Mouse (Mus musculus) gastrocnemius, postnatal 14 days (tissue): ENCODE results near the gene Pclaf. TPM values are rescaled to one million over a fixed set of nuclear protein-coding genes. Genes with fewer than 3 reads are reported as not detected.

Experiments used
- DNase-seq: peaks from one replicate; pipeline ENCODE4 v3.0.0; 2021; ENCODE audit warnings: mixed read lengths
- intact Hi-C: fragments of 180-260 bp; cut with DNase I; formaldehyde crosslinking; loops from one replicate; pipeline ENCODE4 v1.15.1; 2025; ENCODE audit warnings: low total_unique reads
- long read RNA-seq, 2 experiments: library from polyadenylated mRNA; stranded (forward); transcript quantifications; one replicate each; pipeline ENCODE4 v2.0.0; 2021
- total RNA-seq, 2 experiments: library from RNA; stranded (reverse); gene quantifications; 2 replicates each; pipeline ENCODE4 v1.2.3; 2021

Pclaf gene
- total RNA-seq: 1 to 10 TPM; 4.0 to 4.3 TPM
- long read RNA-seq, experiment 1, transcript Pclaf-201 (4 exons, 2,188 nt): major isoform, 12 of 13 reads
- long read RNA-seq, experiment 1, partial matches to known transcripts: 0 of 13 reads
- long read RNA-seq, experiment 1, other reads (novel, unspliced or antisense): 1 of 13 reads
- long read RNA-seq, experiment 2, partial matches to known transcripts: 0 of 5 reads
- long read RNA-seq, experiment 2, other reads (novel, unspliced or antisense): 1 of 5 reads

DNA sequence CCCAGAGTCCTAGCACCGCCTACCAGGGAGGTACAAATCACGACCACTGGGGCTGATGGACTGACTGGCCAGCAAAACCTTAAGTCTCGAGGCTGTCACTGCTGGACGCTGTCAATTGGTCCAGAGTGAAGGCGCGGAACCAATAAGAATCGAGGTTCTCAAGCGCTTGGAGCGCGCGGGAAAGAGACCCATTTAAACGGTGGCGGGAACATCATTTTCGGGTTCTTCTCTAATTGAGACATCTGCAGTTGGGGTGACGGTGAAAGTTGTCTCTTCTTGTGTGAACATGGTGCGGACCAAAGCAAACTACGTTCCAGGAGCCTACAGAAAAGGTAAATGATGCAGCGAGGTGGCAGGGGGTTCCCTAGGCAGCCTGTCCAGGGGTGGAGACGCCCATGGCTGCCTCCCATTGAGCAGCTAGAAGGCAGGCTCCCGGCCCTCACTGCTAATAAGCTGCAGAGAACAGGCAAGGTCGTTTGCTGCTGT, at the start of gene Pclaf:
TSS of gene Pclaf (plus strand) at position 95 of the 486 bp plus-strand sequence.
- intact Hi-C loops: no loop called here
- DNase-seq: peak; percentile 72

DNA sequence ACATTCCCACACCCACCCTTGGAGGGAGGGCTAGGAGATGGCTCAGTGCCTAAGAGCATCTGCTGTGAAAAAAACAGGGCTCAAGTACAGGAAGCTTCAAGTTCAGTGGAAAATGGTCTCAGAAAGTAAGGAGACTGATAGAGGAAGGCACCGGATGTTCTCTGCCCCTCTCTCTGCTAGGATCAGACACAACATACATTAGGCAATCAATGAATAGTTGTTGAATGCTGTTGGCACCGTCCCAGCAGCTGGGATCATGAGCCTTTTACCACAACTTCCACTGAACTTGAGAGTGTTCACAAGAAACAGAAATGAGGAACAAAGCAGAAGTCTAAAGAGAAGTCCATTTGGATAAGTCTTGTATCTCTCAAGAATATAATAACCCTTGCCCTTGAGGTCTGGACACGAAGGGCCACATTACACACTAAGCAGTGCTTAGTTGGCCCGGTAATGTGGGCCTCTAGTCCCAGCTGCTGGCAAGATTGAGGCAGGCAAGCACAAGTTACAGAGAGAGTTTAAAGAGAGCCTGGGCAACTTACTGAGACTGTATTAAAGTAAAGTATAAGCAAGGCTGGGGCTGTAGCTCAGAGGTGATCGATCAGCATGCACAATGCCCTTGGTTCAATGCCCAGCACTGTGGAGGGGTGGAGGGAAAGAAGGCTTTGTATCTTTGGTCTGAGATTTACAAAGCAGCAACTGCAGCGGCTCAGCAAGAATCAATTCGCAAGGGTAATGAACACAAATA, 45.4 kb upstream of the Pclaf start:
- no peak for DNase-seq
- intact Hi-C loops: no loop called here

DNA sequence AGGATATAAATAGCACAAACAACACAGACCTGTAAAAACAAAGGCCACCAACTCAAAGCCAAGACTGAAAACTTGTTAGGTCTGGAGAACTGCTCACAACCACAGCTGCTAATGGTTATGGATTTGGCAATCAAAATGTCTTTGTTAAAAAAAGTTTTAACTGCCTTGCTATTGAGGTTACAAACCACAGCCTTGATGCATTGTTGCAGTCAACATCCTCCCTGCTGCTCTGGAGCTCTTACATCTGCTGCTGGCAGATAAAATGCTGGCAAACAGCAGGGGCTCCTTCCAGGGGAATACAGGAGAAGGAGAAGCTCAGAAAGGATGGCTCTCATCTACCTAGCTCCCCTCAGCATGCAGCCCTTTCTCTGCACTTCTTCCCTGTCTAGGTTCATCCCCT, 41.9 kb upstream of the Pclaf start:
- intact Hi-C loops: no loop called here
- peak; percentile 27 for DNase-seq

DNA sequence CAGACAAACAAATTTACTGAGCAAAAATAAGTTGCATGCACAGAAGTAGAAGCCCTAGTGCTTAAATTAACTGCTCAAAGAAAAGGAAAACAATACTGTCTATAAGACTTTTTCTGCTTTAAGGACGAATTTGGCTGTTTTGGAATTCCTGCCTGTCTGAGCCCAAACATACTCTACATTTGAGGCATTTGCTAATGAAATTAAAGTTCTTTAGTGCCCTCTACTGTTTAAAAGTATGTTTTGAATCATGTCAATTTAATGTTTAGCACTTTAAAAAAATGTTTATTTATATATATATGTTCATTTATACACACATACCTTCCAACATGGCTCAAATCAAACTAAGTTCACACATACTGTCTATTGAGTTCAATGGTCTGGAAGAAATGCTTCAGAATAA, 39.8 kb upstream of the Pclaf start:
- no peak for DNase-seq
- intact Hi-C loops: loop anchor here (5.0 kb wide), 1 partner anchor 243 kb away; no protein-coding TSS in a partner anchor

DNA sequence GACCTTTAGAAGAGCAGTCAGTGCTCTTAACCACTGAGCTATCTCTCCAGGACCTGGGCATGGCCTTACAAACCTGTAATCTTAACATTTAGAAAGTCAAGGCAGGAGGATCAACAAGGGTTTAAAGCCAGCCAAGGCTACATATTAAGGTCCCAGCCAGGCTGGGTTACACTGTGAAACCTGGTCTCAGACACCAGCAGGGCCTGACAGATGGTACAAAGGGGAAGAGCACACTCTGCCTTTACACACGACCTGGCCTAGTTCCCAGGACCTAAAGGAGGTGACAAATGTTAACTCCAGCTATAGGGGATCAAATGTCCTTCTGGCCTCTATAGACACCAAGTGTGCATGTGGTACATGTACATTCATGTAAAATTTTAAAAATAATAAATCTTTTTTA, 30.4 kb upstream of the Pclaf start:
- intact Hi-C loops: no loop called here
- no peak for DNase-seq

DNA sequence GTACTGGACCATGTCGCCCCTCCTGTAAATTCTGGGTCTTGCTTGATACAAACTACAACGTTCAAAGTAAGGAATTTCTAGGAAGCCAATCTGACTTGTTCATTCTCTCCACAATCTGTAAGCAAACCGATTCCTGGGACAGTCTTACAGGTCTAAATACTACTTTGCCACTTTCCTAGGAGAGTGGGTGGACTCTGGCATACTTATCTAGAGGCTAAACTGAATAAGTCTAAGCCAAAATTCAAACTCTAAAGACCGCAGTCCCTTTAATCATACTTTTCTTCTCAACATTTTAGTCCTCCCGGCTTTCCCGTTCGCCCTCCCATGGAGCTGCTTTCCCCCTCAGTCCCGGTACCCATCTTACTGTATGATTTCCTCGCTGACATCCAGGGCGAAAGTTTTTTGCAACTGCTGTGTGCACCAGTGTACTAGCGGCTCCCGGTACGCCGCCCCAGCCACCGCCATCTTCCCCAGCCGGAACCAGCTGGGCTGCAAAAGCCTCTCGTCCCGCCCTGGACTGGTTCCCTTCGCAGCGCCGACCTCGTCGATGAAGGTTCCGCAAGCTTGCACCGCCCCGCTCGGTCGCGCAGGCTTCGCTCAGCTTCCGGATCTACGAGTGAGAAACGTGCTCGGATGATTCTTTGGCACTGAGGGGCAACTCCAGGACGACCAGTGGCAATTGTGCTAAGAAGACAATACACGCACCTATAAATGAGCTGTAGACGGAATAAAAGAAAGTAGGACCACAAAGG, 5.3 kb upstream of the Pclaf start:
- intact Hi-C loops: no loop called here
- DNase-seq: peak; percentile 93

DNA sequence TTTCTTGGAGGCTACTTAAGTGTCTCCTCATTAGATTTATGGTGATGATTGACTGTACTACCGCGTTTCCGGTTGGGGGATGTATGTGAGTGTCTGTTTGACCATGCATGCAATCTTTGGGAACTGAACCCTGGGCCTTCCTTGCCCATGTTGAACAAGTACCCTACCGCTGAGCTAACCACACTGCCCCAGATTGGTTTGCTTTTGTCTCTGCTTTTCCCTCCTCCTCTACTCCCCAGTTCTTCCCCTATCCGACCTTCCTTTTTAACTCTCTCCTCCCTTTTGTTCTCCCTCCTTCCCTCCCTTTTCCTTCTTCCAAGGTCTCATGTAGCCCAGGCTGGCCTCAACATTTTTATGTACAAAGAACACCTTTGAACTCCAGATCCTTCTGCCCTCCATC, 1.1 kb downstream of the Pclaf start:
- intact Hi-C loops: no loop called here
- DNase-seq: no peak

DNA sequence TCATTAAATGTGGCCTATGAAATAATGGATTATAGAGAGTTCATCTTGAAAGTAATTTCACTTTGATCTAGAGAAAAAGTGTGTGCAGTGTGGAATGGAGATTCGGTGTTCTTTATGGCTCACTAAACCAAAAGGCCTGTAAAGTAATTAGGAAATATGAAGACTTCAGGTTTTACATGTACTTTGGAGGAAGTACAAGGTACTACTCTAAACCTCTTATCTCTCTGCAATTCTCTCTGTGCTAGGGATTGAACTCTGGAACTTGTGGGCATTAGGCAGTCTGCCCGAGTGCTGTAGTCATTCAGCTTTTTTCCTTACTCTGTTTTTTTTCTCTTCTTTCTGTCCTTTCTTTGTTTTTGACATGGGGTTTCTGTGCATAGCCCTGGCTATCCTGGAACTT, 6.9 kb downstream of the Pclaf start:
- intact Hi-C loops: no loop called here
- no peak for DNase-seq

DNA sequence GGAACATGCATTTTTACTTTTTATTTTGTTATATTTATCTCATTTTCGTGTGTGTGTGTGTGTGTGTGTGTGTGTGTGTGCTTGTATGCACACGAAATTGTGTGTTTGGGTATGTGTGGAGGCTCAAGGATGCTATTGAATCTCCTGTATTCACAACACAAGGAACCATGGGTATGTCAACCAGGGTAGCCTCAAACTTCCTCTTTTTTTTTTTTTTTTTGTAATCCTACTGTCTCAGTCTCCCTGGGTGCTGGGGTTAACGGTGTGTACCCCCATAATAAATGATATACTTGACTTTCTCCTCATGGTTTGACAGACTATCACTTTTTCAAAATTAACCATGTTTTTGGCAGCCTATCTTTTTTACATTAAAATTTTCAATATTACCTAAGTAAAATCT, 12.8 kb downstream of the Pclaf start:
- no peak for DNase-seq
- intact Hi-C loops: loop anchor here (10.0 kb wide), 1 partner anchor 102 kb away; no protein-coding TSS in a partner anchor

DNA sequence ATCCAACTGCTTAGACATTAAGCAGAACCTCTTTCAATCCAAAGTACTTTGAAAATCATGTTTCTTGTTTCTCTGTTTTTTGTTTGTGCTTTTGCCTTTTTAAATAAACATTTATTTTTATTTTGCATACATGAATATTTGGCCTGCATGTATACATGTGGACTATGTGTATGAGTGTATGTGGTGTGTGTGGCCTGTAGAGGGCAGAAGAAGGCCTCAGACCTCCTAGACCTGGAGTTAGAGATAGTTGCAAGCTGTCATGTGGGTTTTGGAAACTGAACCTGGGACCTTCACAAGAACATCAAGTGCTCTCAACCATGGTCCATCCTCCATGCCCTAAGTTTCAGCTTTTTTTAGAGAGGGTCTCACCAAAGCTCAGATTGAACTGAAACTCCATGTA, 13.4 kb downstream of the Pclaf start:
- no peak for DNase-seq

DNA sequence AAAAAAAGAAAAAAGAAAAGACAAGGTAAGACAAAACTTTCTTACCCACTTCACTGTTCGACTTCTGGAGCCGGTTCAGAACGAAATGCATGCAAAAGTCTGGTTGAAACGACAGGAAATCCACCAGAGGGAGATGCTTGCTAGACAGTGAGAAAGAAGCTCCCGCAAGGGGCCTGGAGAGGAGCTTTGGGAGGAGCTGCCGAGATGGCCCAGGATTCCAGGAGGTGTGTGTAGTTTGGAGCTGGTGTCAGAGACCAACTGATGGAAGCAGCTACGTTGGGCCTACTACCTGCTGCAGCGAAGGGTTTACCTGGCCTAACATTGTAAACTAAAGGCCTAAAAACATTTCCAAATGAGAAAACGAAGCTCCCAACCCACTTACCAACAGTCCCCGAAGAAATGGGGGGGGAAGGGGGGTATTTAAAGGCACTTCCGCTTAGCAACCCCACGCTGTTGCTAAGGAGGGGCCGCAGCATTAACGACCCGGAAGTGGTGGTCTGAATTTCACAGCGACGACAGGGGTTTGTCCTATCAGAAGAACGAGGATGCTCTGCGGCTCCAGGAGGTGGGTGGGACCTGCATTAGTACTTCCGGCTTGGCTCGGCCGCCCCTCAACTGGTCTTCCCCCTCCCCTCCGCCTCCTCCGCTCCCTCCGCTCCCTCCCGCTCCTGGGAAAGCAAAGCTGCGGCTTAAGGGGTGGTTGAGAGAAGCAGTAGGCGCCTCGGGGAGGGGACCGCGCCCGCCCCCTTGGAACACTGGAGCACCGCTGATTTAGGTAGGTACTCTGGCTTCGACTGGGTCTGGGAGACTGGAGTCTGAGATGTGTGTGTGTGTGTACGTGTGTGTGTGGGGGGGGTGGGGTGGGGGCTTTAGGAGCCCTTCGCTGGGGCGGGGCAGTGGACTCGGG, 18.6 kb downstream of the Pclaf start, which contains the start of the genes Trip4 and Csnk1g1:
TSS of gene Trip4 (minus strand) at position 401 of the 907 bp plus-strand sequence.
TSS of gene Csnk1g1 (plus strand) at position 531 of the 907 bp plus-strand sequence.
- intact Hi-C loops: loop anchor here (10.0 kb wide), 1 partner anchor 96 kb away; no protein-coding TSS in a partner anchor
- peak; percentile 97 for DNase-seq

More for the DNA sequence above, 13.4 kb downstream of the Pclaf start:
- intact Hi-C loops: loop anchor here (10.0 kb wide), 1 partner anchor 101 kb away; no protein-coding TSS in a partner anchor

DNA sequence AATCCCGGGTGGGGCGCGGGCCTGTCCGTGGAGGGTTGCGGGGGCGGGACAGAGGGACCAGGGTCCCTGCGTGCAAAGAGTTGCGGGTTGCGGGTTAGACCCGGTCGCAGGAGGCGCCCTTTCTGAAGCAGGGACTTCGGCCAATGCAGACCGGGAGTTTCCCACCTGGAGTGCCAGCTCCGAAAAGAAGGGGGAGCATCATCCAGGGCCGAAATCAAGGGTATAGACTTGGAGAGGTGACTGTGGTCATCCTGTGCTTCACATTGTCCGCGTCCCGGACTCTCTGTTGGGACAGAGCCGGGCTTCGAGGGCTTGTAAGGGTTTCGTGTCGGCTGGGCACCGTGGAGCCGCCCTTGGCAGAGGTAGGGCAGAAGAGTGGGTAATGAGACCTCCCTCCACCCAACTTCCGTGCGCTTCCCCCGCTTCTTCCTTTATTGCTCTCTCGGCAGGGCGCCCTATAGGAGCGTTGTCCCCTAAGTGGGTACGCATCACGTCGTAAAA, 19.3 kb downstream of the Pclaf start:
- DNase-seq: peak; percentile 58
- intact Hi-C loops: loop anchor here (10.0 kb wide), 1 partner anchor 95 kb away; no protein-coding TSS in a partner anchor

DNA sequence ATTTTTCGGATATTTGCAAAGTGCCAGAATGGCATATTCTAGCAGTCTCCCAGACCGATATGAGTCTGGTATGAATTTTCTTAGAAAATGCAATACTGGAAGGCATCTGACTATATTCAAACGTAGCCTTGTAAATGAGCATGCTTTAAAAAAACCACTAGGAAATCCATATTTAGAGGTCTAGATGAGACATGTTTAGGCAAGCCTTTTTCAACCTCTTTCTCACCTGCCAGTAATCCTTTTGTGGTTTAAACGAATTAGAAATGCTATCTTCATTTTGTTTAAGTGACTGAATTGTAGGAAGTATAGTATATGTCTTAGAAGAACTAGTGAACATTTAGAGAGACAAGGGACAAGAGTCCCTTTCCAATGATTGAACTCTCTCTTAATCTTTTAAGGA, 19.8 kb downstream of the Pclaf start:
- intact Hi-C loops: loop anchor here (10.0 kb wide), 1 partner anchor 95 kb away; no protein-coding TSS in a partner anchor
- DNase-seq: no peak

DNA sequence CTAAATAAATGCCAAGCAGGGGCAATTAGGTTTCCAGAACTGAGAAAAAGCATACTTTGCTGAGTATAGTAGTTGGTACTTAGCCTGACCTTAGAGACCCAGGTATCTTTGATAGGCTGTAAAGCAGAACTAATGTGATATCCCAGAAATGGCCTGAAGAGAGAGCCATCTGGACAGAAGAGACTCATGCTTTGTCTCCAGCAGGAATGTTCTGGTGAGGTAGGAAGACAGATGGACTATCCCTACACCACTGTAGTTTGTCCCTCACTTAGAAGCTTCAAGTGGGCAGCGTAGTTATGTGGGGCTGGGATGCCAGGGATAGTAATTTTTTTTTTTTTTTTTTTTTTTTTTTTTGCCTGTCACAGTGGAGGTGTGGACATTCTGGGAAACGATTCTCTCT, 23.9 kb downstream of the Pclaf start:
- DNase-seq: no peak
- intact Hi-C loops: no loop called here

DNA sequence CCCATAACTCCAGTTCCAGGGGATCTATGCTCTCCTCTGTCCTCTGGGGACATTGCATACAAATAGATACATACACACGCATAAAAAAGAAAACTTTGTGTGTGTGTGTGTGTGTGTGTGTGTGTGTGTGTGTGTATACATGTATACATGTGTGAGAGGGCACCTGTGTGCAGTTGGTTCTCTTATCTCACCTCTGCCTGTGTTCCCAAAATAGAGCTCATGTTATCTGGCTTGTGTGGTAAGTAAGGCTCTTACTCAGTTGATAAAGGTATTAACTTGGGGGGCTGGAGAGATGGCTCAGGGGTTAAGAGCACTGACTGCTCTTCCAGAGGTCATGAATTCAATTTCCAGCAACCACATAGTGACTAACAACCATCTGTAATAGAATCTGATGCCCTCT, 27.0 kb downstream of the Pclaf start:
- intact Hi-C loops: no loop called here
- no peak for DNase-seq

DNA sequence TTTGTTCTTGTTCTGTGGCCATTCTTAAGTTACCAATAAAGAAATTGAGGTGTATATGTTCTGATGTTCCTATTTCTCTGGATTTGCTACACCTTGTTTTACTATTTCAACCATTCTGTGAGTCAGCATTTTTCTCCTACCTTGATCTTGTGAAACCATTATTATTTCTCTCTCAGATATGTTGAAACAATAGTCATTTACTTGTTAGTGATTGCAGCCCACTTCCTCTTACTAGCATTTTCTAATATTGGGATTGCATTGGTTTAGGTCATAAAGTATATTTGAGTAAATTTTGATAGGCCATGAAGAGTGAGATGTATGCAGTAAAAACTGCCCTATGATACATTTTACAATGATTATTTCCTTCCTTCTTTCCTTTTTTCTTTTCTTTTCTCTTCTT, 38.4 kb downstream of the Pclaf start:
- intact Hi-C loops: no loop called here
- DNase-seq: no peak

DNA sequence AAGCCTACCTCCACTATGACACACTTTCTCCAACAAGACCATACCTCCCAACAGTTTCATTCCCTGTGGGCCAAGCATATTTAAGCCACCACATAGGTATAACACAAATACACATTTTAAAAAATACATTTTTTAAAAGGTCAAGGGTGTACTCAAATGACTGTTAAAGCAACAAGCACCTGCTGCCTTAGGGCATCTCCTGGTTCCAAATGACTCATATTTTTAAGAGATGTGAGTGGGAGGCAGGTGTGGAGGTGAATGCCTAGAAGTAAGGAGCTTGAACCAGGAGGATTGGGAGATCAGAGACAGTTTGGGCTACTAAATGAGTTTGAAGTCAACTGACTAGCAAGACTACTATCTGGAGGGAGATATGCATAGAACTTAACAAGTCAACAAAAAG, 39.8 kb downstream of the Pclaf start:
- intact Hi-C loops: no loop called here

DNA sequence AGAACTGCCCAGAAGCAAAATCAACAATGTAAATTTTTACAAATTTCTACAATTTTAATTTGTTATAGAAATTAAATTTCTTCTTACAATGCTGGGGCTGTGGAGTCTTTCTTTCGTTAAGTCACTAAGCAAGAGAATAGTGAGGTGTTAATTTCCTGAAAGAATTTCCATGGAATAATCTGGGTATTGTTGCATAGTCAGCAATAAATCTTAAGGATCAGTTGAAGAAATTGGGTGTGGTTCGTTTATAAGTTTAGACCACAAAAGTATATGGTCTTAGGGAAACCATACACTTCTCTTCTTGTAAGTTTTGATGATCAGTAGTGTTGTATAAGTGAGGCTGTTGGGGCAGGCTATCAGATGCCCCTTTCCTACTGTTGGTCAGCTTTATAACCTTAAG, 47.5 kb downstream of the Pclaf start:
- intact Hi-C loops: no loop called here
- no peak for DNase-seq

More for the DNA sequence above, 39.8 kb downstream of the Pclaf start:
- no peak for DNase-seq
